ENCODE assay signal across 9 mouse cellular contexts in genomic region chr5:102149481-102150129, GRCm38 (mm10).
DNase-seq lines count a peak whose midpoint lies in the region; ATAC-seq and TF ChIP-seq lines count a peak whose summit lies in the region.
"Had no signal": no experiment of that assay in that cellular context is flagged by ENCODE, and none has a peak within 500 bp of the region (broad histone marks: within the 10 kb centered on the region; RNA-seq: fewer than 3 reads in every experiment).

No protein-coding gene starts in this region.

- H3K4me3 ChIP-seq in ES-Bruce4 (ENCODE audit: low read depth, low read length) = no peak overlapping the region
- no peak overlapping the region for H3K4me3 ChIP-seq in lung, postnatal 0 days (ENCODE audit: low read depth, low read length)
- H3K4me3 ChIP-seq: lung, embryonic 15.5 days had no signal

- no peaks in the 10 kb centered on the region for H3K9me3 ChIP-seq in ES-Bruce4 (replicated peaks; ENCODE audit: control insufficient read depth, insufficient read depth, low read length, poor library complexity, severe bottlenecking)
- no peaks in the 10 kb centered on the region for H3K9me3 ChIP-seq in lung, postnatal 0 days (ENCODE audit: low read length)
- H3K9me3 ChIP-seq: lung, embryonic 15.5 days had no signal

- H3K4me1 ChIP-seq in ES-Bruce4 (ENCODE audit: control insufficient read depth, insufficient read depth, low read length) = peaks cover 2% of the 10 kb centered on the region
- H3K4me1 ChIP-seq in lung, postnatal 0 days (ENCODE audit: insufficient read depth, low read depth, low read length) = no peaks in the 10 kb centered on the region
- H3K4me1 ChIP-seq: lung, embryonic 15.5 days had no signal

- peak; percentile 84 for DNase-seq in adrenal gland, postnatal 14 days
- peak; percentile 80 for DNase-seq in embryo, embryonic 9.5 days (ENCODE audit: extremely low spot score)
- peak; percentile 75 to 92 for DNase-seq in layer of hippocampus, adult 8-10 months (ENCODE audit: low spot score in 2 of 2)
- DNase-seq in lung, postnatal 0 days (ENCODE audit: low spot score) = peak; percentile 67
- peak; percentile 87 for DNase-seq in retina, postnatal 1 day
- peak; percentile 67 to 73 for DNase-seq in urinary bladder, postnatal 36 days (ENCODE audit: low spot score in 2 of 2)

- TF ChIP-seq EP300 in ES-Bruce4 (IDR thresholded peaks at IDR 0.05; ENCODE audit: insufficient read depth, low read depth, low read length) = no peak
- TF ChIP-seq EP300 in lung, postnatal 0 days (IDR thresholded peaks at IDR 0.05) = no peak

- peak; percentile 65 for TF ChIP-seq CTCF in ES-Bruce4 (IDR thresholded peaks at IDR 0.05; ENCODE audit: low read depth, low read length)
- peak; percentile 93 for TF ChIP-seq CTCF in lung, postnatal 0 days (IDR thresholded peaks at IDR 0.05)

- no peak overlapping the region for H3K27ac ChIP-seq in ES-Bruce4 (ENCODE audit: insufficient read depth, low read length)
- no peak overlapping the region for H3K27ac ChIP-seq in lung, postnatal 0 days (ENCODE audit: low read length)
- H3K27ac ChIP-seq: lung, embryonic 15.5 days had no signal

- TF ChIP-seq POLR2A in ES-Bruce4 (IDR thresholded peaks at IDR 0.05; ENCODE audit: insufficient read depth, low read length) = no peak

- no peak overlapping the region for H3K9ac ChIP-seq in ES-Bruce4 (ENCODE audit: low read depth, poor library complexity, severe bottlenecking)
- no peak overlapping the region for H3K9ac ChIP-seq in lung, postnatal 0 days (replicated peaks; ENCODE audit: low read depth)
- H3K9ac ChIP-seq: lung, embryonic 15.5 days had no signal

- WGBS in lung, postnatal 0 days = 41% methylated on average over 14 of the region's 14 CpGs

- no peaks in the 10 kb centered on the region for H3K36me3 ChIP-seq in ES-Bruce4 (ENCODE audit: control insufficient read depth, insufficient read depth, low read length, poor library complexity, severe bottlenecking)
- H3K36me3 ChIP-seq in lung, postnatal 0 days (ENCODE audit: insufficient read depth, low read length) = no peaks in the 10 kb centered on the region
- H3K36me3 ChIP-seq: lung, embryonic 15.5 days had no signal

- peak; percentile 68 for ATAC-seq in granulocyte monocyte progenitor cell, adult 5-6 weeks (replicated peaks; ENCODE audit: poor library complexity, severe bottlenecking)
- ATAC-seq in lung, postnatal 0 days = no peak

- no peak overlapping the region for H3K4me2 ChIP-seq in lung, postnatal 0 days (replicated peaks; ENCODE audit: low read depth, low read length)
- H3K4me2 ChIP-seq: lung, embryonic 15.5 days had no signal

- H3K27me3 ChIP-seq in ES-Bruce4 (ENCODE audit: control insufficient read depth, insufficient read depth, low read length, poor library complexity, severe bottlenecking) = no peaks in the 10 kb centered on the region
- H3K27me3 ChIP-seq in lung, postnatal 0 days (replicated peaks; ENCODE audit: insufficient read depth, low read length) = no peaks in the 10 kb centered on the region
- H3K27me3 ChIP-seq: lung, embryonic 15.5 days had no signal
